Mouse (Mus musculus) heart, embryonic 14.5 days (tissue): ENCODE measurements around the gene Rfx8. TPM values are rescaled to one million over a fixed set of nuclear protein-coding genes. Genes with fewer than 3 reads are reported as not detected.

Experiments
- ATAC-seq: fragments of 200-750 bp; cut with Nextera tagmentation; 2 replicates; pipeline ENCODE4 v1.8.0; 2017; ENCODE audit warnings: low read depth, moderate TSS enrichment; ENCODE audit not compliant: insufficient number of reproducible peaks, insufficient read depth, low FRiP score
- H3K27ac ChIP-seq, 2 experiments: fragments of 200-500 bp in 1 of 2; fragments of 300-500 bp in 1 of 2; sonication (generic) in 1 of 2; replicated peaks in 1 of 2; 2 replicates each; pipeline ENCODE4 v1.5.1; 2012 to 2014; ENCODE audit warnings: low read depth in 2 of 2, low read length in 2 of 2, control low read depth in 1 of 2, mild to moderate bottlenecking in 1 of 2, mixed read lengths in 1 of 2; ENCODE audit not compliant: control insufficient read depth in 1 of 2, insufficient read depth in 1 of 2
- H3K27me3 ChIP-seq: fragments of 300-500 bp; sonication (generic); 2 replicates; pipeline ENCODE4 v1.6.1; 2014; ENCODE audit warnings: mild to moderate bottlenecking, low read length, control low read depth; ENCODE audit not compliant: control insufficient read depth, insufficient read depth
- H3K36me3 ChIP-seq: fragments of 300-500 bp; sonication (generic); 2 replicates; pipeline ENCODE4 v1.6.1; 2014; ENCODE audit warnings: mild to moderate bottlenecking, control low read depth, low read length, mixed read lengths; ENCODE audit not compliant: control insufficient read depth, insufficient read depth
- H3K4me1 ChIP-seq, 2 experiments: fragments of 200-500 bp in 1 of 2; fragments of 300-500 bp in 1 of 2; sonication (generic) in 1 of 2; 2 replicates each; pipeline ENCODE4 v1.6.1; 2012 to 2014; ENCODE audit warnings: low read length in 2 of 2, control low read depth in 1 of 2, mixed read lengths in 1 of 2; ENCODE audit not compliant: control insufficient read depth in 2 of 2, insufficient read depth in 2 of 2
- H3K4me2 ChIP-seq: fragments of 300-500 bp; sonication (generic); 2 replicates; pipeline ENCODE4 v1.6.1; 2014; ENCODE audit warnings: mild to moderate bottlenecking, low read length
- H3K4me3 ChIP-seq, 2 experiments: fragments of 200-500 bp in 1 of 2; fragments of 300-500 bp in 1 of 2; sonication (generic) in 1 of 2; 2 replicates each; pipeline ENCODE4 v1.5.1; 2012 to 2014; ENCODE audit warnings: low read length in 2 of 2, mild to moderate bottlenecking in 2 of 2, control low read depth in 1 of 2, low read depth in 1 of 2, moderate library complexity in 1 of 2; ENCODE audit not compliant: control insufficient read depth in 1 of 2, insufficient read depth in 1 of 2
- H3K9ac ChIP-seq: fragments of 300-500 bp; sonication (generic); 2 replicates; pipeline ENCODE4 v1.6.1; 2014; ENCODE audit warnings: mild to moderate bottlenecking, low read length
- H3K9me3 ChIP-seq: fragments of 300-500 bp; sonication (generic); 2 replicates; pipeline ENCODE4 v1.6.1; 2016; ENCODE audit warnings: low read length, control low read depth; ENCODE audit not compliant: control insufficient read depth
- WGBS: fragments of 180-500 bp; shearing (Covaris S2); extraction: QIAGEN DNeasy Blood & Tissue Kit; methylation state at CpG from one replicate; pipeline ENCODE4 v1.1.7; 2014; 5-methylcytosine and 5-hydroxymethylcytosine counted together
- polyA plus RNA-seq: library from polyadenylated mRNA; unstranded; fragments of >200 nt; fragmentation: Nextera tagmentation; extraction: Ambion mirVana; gene quantifications from 2 replicates; pipeline ENCODE4 v1.2.1, GENCODE M21; 2014

The Rfx8 gene
- 1.1 and 1.7 TPM in 2 replicates for polyA plus RNA-seq

DNA sequence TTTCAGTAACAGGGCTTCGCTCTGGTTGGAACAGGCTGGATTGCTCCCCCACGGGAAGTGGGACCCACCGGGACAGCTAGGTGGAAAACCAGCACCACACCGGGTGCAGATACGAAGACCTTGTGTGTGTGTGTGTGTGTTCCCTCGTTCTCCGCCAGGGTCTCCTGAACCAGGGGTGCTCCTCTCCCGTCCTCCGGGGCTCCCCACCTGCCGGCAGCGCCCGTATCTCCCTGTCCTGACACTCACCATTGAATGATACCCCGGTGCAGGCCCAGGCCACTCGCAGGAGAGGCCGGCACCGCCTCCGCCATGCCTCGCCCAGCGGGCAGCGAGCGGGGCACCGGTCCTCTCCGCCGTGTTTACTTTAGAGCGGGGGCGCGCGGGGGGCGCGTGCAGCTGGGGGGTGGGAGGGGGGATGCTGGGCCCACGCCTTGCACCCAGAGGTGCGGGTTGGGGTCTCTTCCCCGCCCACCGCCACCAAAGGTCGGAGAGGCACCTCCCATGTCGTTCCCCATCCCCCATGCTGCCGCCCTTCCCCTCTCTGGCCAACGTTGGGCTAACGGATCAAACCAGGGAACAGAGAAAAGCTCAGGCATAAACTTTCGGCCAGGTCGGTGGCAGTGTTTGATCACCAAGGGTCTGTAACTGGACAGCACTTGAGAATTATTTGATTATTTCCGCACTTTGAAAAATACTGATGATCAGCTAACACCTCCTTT lies at the start of gene Rfx8:
TSS of gene Rfx8 (minus strand) at position 366 of the 719 bp plus-strand sequence.
- Histone ChIP-seq H3K4me1 (peaks cover 11 to 13% of the 10 kb centered on the region in 2 experiments), H3K9me3 (no peaks in the 10 kb centered on the region), H3K4me3 (peak within 1 kb of the TSS; percentile 49 to 65), H3K4me2 (peak within 1 kb of the TSS; percentile 91), H3K9ac (peak within 1 kb of the TSS; percentile 83), H3K27me3 (no peaks in the 10 kb centered on the region), H3K36me3 (no peaks in the 10 kb centered on the region), H3K27ac (peak within 1 kb of the TSS; percentile 49 to 56)
- ATAC-seq = peak; percentile 69
- WGBS = 3% methylated on average over 41 of the region's 42 CpGs

DNA sequence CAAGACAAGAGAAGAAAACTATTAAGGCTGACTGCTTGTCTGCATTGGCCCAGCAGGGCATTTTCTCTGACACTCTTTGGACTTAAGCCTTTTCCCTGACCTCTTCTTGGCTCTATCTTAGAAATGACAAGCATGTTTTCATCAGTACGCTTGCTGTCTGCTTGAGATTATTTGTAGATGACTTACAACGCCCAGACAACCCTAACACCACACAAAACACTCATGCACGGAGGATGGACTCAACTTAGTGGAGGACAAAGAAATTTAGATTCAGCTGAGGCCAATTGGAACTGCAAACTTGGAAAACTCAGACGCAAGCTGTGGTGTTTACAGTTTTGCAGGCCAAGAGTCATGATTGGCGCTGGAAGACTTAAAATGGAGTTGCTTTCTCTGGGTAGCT lies 49.6 kb upstream of the Rfx8 start:
- ATAC-seq = no peak
- H3K9me3 ChIP-seq = no peaks in the 10 kb centered on the region
- peaks cover 5 to 11% of the 10 kb centered on the region in 2 experiments; a peak in 3 of 4 replicates for H3K4me1 ChIP-seq
- H3K4me2 ChIP-seq = no peak overlapping the region
- H3K9ac ChIP-seq = no peak overlapping the region
- WGBS = 58% methylated on average over 5 of the region's 5 CpGs
- H3K27me3 ChIP-seq = no peaks in the 10 kb centered on the region
- H3K27ac ChIP-seq = no peak overlapping the region
- no peaks in the 10 kb centered on the region for H3K36me3 ChIP-seq
- H3K4me3 ChIP-seq = no peak overlapping the region

DNA sequence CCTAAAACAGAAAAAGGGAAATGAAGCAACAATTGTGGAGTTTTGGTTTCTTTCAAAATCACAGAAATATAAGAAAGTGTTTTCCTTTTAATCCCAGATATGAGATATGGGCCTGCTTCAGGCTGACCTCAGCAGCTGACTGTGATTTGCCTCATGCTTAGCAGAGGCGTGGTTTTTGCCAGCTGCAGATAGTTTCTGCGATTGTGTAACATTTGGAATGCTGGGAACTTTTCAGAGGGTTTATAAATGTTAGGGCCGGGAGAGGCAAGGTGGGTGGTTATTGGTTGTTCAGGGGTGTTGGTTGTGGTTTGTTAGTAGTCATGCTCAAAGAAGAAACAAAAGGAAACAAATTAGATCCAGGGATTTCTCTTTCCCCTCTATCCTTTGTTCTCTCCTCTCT lies 47.2 kb upstream of the Rfx8 start:
- no peak overlapping the region for H3K9ac ChIP-seq
- 78% methylated on average over 3 of the region's 3 CpGs for WGBS
- H3K27me3 ChIP-seq = no peaks in the 10 kb centered on the region
- no peaks in the 10 kb centered on the region for H3K36me3 ChIP-seq
- H3K4me3 ChIP-seq = no peak overlapping the region
- peaks cover 4 to 5% of the 10 kb centered on the region in 2 experiments; a peak in 3 of 4 replicates for H3K4me1 ChIP-seq
- ATAC-seq = no peak
- no peak overlapping the region for H3K27ac ChIP-seq
- H3K9me3 ChIP-seq = no peaks in the 10 kb centered on the region
- H3K4me2 ChIP-seq = no peak overlapping the region

DNA sequence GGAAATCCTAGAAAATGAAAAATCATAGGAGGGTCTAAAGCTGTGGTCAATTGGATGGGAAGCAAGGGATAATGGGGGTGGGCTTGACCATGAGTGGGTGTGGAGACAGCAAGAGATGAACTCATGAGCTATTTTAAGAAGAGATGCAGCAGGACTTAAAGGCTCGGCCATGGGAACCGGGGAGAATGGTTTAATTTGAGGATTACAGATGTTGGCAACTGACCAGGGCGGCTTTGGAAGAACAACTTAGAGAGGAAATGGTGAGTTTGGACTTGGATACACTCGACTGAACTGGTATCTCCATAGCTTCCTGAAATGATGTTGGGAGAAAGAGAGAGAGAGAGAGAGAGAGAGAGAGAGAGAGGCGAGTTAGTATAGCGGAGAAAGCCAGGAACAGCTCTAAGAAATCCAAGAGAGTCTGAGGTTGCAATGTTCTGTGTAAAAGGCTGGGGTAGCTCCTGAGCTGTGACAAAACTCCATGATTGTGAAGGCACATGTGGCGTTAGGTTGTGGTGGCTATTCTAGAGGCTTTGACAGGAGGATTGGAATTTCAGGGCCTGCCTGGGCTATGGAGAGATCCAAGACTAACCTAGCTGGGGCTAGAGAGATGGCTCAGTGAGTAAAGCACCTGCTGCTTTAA lies 45.2 kb upstream of the Rfx8 start:
- Histone ChIP-seq H3K36me3 (no peaks in the 10 kb centered on the region), H3K9ac (no peak overlapping the region), H3K4me1 (peaks cover 8 to 16% of the 10 kb centered on the region in 2 experiments), H3K9me3 (no peaks in the 10 kb centered on the region), H3K27ac (no peak overlapping the region; a peak in 1 of 4 replicates), H3K27me3 (no peaks in the 10 kb centered on the region), H3K4me3 (no peak overlapping the region), H3K4me2 (no peak overlapping the region)
- 49% methylated on average over 7 of the region's 7 CpGs for WGBS
- 0 out of 2 replicates have a peak, but pooled peaks have one; percentile 32 for ATAC-seq

GRCm38 (mm10) chr1:39762025-39762370 lies 41.2 kb upstream of the Rfx8 start:
- Histone ChIP-seq H3K27ac (peak overlapping the region; percentile 95), H3K36me3 (no peaks in the 10 kb centered on the region), H3K27me3 (no peaks in the 10 kb centered on the region), H3K4me2 (peak overlapping the region; percentile 81), H3K9me3 (no peaks in the 10 kb centered on the region), H3K4me3 (peak overlapping the region; percentile 32 to 36), H3K9ac (peak overlapping the region; percentile 62), H3K4me1 (peaks cover 27 to 31% of the 10 kb centered on the region in 2 experiments)
- WGBS = 3% methylated on average over 10 of the region's 10 CpGs
- ATAC-seq = peak; percentile 68

GRCm38 (mm10) chr1:39761211-39762024 lies 40.6 kb upstream of the Rfx8 start:
- Histone ChIP-seq H3K9ac (peak overlapping the region; percentile 62), H3K4me1 (peaks cover 27 to 31% of the 10 kb centered on the region in 2 experiments), H3K9me3 (no peaks in the 10 kb centered on the region), H3K4me2 (peak overlapping the region; percentile 81), H3K36me3 (no peaks in the 10 kb centered on the region), H3K4me3 (peak overlapping the region; percentile 32 to 36), H3K27ac (peak overlapping the region; percentile 95), H3K27me3 (no peaks in the 10 kb centered on the region)
- peak; percentile 37 for ATAC-seq
- WGBS = 6% methylated on average over 22 of the region's 22 CpGs

DNA sequence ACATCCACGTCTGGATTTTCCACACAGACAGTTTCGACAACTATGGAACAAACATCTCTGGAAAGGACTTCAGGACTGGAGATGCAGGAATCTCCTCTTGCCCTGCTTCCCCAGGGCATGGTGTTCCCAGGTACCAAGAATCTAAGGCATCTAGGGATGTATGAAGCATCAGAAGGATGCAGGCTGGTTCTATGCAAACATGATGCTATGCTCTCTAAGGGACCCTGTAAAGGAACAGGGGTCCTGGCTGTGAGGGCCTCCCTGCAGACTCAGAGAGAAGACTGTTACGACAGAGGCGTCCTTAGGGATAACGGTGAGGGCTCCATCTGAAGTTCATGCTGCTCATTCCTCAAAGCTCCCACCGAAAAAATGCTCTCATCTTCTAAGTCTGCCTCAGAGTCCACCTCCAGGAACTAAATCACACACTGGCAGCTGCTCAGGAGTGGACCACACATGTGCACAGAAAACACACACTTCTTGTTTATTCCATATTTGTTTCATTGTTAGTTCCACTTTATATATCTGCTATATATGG lies 39.5 kb upstream of the Rfx8 start:
- no peaks in the 10 kb centered on the region for H3K27me3 ChIP-seq
- peaks cover 27 to 31% of the 10 kb centered on the region in 2 experiments for H3K4me1 ChIP-seq
- no peak overlapping the region for H3K4me2 ChIP-seq
- ATAC-seq = no peak
- peak overlapping the region; percentile 3; the same call in 1 of the 2 replicates for H3K9ac ChIP-seq
- H3K27ac ChIP-seq = no peak overlapping the region
- 77% methylated on average over 6 of the region's 6 CpGs for WGBS
- H3K36me3 ChIP-seq = no peaks in the 10 kb centered on the region
- no peaks in the 10 kb centered on the region for H3K9me3 ChIP-seq
- H3K4me3 ChIP-seq = no peak overlapping the region
